Mouse (Mus musculus) megakaryocyte, embryonic 14.5 days (primary cell): ENCODE results near the gene Mlkl.
"Not testable (repeated sequence)": the region's sequence is repeated elsewhere in the genome, so short reads cannot be mapped to it uniquely, and the experiment has no call there.

Source experiments
- FLI1 ChIP-seq: IDR thresholded peaks from 2 replicates; pipeline ENCODE4 v1.6.1; 2012; ENCODE audit warnings: low read length, inconsistent platforms, mixed read lengths
- GATA1 ChIP-seq: IDR thresholded peaks from 3 replicates; pipeline ENCODE4 v1.6.1; 2012; ENCODE audit warnings: mixed read lengths, low read length, inconsistent platforms, borderline replicate concordance

- not testable (repeated sequence) for TF ChIP-seq GATA1, FLI1
These were observed 24.0 kb downstream of the Mlkl start for GRCm38 (mm10) chr8:111313961-111314360.
